Mouse (Mus musculus): ENCODE results near the gene Cd79b. TPM values are rescaled to one million over a fixed set of nuclear protein-coding genes. Genes with fewer than 3 reads are reported as not detected.

Cd79b gene
- polyA plus RNA-seq, 1 experiment from 2014 or later = 2.7 TPM

DNA sequence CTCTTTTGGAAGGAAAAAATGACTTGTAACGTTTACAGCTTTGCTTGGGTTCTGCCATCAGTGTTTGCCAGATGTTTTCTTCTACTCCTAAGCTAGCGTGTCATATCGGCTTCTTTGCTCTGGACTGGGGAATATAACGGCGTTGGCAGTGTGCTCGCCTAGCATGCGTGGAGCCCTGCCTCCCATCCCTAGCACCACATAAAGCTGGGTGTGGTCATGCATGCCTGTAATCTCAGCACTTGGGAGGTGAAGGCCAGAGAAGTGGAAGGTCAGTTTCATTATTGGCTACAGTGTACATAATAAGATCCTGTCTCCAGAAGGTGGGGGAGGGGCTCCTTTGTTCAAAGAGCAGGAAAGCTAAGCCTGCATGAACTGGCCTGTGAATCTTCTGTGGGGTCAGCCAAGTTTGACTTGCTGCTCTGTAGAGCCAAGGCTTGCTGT is 39.6 kb downstream of the Cd79b start:
- 43% methylated on average over 7 of the region's 7 CpGs for WGBS
- Histone ChIP-seq H3K36me3 (ENCODE audit: control insufficient read depth, insufficient read depth, low read length) (no peaks in the 10 kb centered on the region; the same call in 1 of the 2 replicates), H3K4me3 (ENCODE audit: low read depth, low read length) (no peak overlapping the region), H3K9ac (replicated peaks; ENCODE audit: low read depth, low read length) (no peak overlapping the region), H3K4me2 (replicated peaks; ENCODE audit: low read depth, low read length) (no peak overlapping the region), H3K4me1 (ENCODE audit: control insufficient read depth, insufficient read depth, low read length) (peaks cover 25% of the 10 kb centered on the region; the same call in 1 of the 2 replicates), H3K27me3 (ENCODE audit: control insufficient read depth, insufficient read depth, low read length) (no peaks in the 10 kb centered on the region), H3K27ac (ENCODE audit: low read length) (peak overlapping the region; percentile 60; the same call in 1 of the 2 replicates), H3K9me3 (ENCODE audit: control insufficient read depth, low read depth, low read length) (no peaks in the 10 kb centered on the region)
- ATAC-seq (ENCODE audit: insufficient number of reproducible peaks, insufficient read depth, low FRiP score, low read depth) = no peak

DNA sequence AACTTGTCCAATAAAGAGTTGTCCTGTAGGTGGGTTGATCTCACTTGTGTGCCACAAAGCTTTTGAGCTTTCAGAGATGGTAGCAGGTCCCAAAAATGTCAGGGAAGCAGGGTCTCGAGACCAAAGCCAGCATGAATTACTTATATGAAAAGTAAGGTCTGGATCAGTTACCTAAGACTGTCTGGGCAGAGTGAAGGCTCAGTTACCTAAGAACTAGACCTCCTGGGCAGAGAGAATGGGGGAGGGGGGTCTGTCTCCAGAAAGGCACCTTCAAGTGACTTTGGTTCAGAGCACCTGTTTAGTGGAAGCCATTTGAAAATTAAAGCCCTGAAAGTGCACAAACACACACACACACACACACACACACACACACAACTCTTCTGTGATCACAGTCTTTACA is 40.2 kb downstream of the Cd79b start:
- no peak for ATAC-seq (ENCODE audit: insufficient number of reproducible peaks, insufficient read depth, low FRiP score, low read depth)
- Histone ChIP-seq H3K4me3 (ENCODE audit: low read depth, low read length) (no peak overlapping the region), H3K27me3 (ENCODE audit: control insufficient read depth, insufficient read depth, low read length) (no peaks in the 10 kb centered on the region), H3K36me3 (ENCODE audit: control insufficient read depth, insufficient read depth, low read length) (no peaks in the 10 kb centered on the region; the same call in 1 of the 2 replicates), H3K9ac (replicated peaks; ENCODE audit: low read depth, low read length) (no peak overlapping the region), H3K27ac (ENCODE audit: low read length) (peak overlapping the region; percentile 60; the same call in 1 of the 2 replicates), H3K4me2 (replicated peaks; ENCODE audit: low read depth, low read length) (no peak overlapping the region), H3K9me3 (ENCODE audit: control insufficient read depth, low read depth, low read length) (no peaks in the 10 kb centered on the region), H3K4me1 (ENCODE audit: control insufficient read depth, insufficient read depth, low read length) (peaks cover 28% of the 10 kb centered on the region; the same call in 1 of the 2 replicates)
- WGBS = 86% methylated on average over 1 of the region's 1 CpGs

DNA sequence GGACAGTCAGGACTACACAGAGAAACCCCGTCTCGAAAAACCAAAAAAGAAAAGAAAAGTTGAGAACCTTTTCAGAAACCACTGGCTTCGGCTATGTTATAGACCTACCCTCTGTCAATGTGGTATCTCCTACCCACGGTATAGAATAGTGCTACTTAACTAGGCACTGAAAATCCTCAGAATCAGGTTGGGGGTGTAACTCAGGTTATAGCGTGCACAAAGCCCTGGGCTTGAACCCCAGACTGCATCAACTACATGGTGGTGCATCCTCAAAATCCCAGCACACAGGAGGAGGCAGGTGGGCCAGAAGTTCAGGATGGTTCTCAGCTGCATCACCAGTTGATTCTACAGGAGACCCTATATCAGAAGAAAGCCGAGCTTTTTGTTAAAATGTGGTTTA is 40.8 kb downstream of the Cd79b start:
- H3K36me3 ChIP-seq (ENCODE audit: control insufficient read depth, insufficient read depth, low read length) = no peaks in the 10 kb centered on the region; the same call in 1 of the 2 replicates
- H3K4me2 ChIP-seq (replicated peaks; ENCODE audit: low read depth, low read length) = peak overlapping the region; percentile 86; the same call in 1 of the 2 replicates
- H3K27me3 ChIP-seq (ENCODE audit: control insufficient read depth, insufficient read depth, low read length) = no peaks in the 10 kb centered on the region
- no peak for ATAC-seq (ENCODE audit: insufficient number of reproducible peaks, insufficient read depth, low FRiP score, low read depth)
- H3K9me3 ChIP-seq (ENCODE audit: control insufficient read depth, low read depth, low read length) = no peaks in the 10 kb centered on the region
- peaks cover 33% of the 10 kb centered on the region for H3K4me1 ChIP-seq (ENCODE audit: control insufficient read depth, insufficient read depth, low read length)
- no peak overlapping the region for H3K9ac ChIP-seq (replicated peaks; ENCODE audit: low read depth, low read length)
- H3K4me3 ChIP-seq (ENCODE audit: low read depth, low read length) = peak overlapping the region; percentile 99; the same call in 1 of the 2 replicates
- 95% methylated on average over 6 of the region's 6 CpGs for WGBS
- no peak overlapping the region; the same call in 1 of the 2 replicates for H3K27ac ChIP-seq (ENCODE audit: low read length)

DNA sequence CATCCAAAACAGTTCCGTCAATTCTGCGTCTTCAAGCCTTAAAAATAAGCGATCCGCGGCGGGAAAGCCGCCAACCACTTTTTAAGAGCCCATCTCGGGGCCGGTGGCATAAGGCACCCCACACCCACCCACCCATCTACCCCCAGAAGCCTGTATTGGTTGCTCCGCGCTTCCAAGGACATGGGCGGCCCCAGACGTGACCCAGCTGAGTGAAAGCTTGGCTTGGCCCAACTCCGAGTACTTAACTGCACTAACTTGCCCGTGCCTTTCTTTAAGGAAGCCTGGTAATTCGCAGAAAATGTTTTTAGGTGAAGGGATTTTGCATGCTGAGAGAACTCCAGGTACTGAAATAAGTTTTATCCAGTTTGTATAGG is 41.3 kb downstream of the Cd79b start:
- peak overlapping the region; percentile 55; the same call in 1 of the 2 replicates for H3K9ac ChIP-seq (replicated peaks; ENCODE audit: low read depth, low read length)
- no peaks in the 10 kb centered on the region for H3K27me3 ChIP-seq (ENCODE audit: control insufficient read depth, insufficient read depth, low read length)
- no peak; the same call in 1 of the 2 replicates for ATAC-seq (ENCODE audit: insufficient number of reproducible peaks, insufficient read depth, low FRiP score, low read depth)
- peak overlapping the region; percentile 99 for H3K4me3 ChIP-seq (ENCODE audit: low read depth, low read length)
- peaks cover 38% of the 10 kb centered on the region for H3K4me1 ChIP-seq (ENCODE audit: control insufficient read depth, insufficient read depth, low read length)
- WGBS = 7% methylated on average over 16 of the region's 16 CpGs
- no peaks in the 10 kb centered on the region for H3K9me3 ChIP-seq (ENCODE audit: control insufficient read depth, low read depth, low read length)
- H3K36me3 ChIP-seq (ENCODE audit: control insufficient read depth, insufficient read depth, low read length) = no peaks in the 10 kb centered on the region; the same call in 1 of the 2 replicates
- peak overlapping the region; percentile 75; the same call in 1 of the 2 replicates for H3K27ac ChIP-seq (ENCODE audit: low read length)
- peak overlapping the region; percentile 86 for H3K4me2 ChIP-seq (replicated peaks; ENCODE audit: low read depth, low read length)

DNA sequence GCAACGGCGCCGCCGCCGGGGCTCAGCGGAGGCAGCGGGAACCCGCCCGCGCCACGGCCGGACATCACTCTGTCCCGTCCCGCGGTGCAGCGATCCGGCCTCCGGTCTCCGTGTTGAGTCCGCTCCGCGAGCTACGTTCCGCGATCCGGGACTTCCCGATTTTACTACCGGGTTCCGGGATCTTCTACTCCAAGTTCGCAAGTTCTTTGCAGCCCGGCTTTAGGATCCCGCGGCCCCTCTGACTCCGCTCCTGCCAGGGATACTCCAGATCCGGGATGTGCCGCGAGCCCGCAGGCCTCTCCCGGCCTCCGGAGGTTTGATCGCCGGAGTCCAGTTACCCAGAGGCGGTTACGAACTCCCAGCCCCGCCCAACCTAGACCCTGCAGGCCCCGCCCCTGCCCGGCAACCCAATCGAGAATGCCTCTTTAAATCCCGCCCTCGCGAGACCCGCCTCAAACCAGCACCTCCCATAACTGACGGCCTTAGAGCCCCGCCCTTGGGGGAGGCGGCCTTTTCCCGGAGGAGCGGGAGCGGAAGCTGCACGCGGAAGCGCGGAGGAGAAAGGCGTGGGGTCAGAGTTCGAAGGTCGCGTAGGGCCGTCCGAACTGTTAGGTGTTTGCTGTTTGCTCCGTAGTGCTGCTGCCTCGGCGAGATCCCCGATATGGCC is 41.8 kb downstream of the Cd79b start, which contains the start of gene Smarcd2:
Gene Smarcd2 (minus strand): TSS at position 329 of the 667 bp plus-strand sequence.
- peak; percentile 95 for ATAC-seq (ENCODE audit: insufficient number of reproducible peaks, insufficient read depth, low FRiP score, low read depth)
- H3K27me3 ChIP-seq (ENCODE audit: control insufficient read depth, insufficient read depth, low read length) = no peaks in the 10 kb centered on the region
- no peaks in the 10 kb centered on the region for H3K9me3 ChIP-seq (ENCODE audit: control insufficient read depth, low read depth, low read length)
- peak within 1 kb of the TSS; percentile 99 for H3K4me3 ChIP-seq (ENCODE audit: low read depth, low read length)
- H3K4me2 ChIP-seq (replicated peaks; ENCODE audit: low read depth, low read length) = peak within 1 kb of the TSS; percentile 86
- H3K36me3 ChIP-seq (ENCODE audit: control insufficient read depth, insufficient read depth, low read length) = no peaks in the 10 kb centered on the region; the same call in 1 of the 2 replicates
- H3K4me1 ChIP-seq (ENCODE audit: control insufficient read depth, insufficient read depth, low read length) = peaks cover 43% of the 10 kb centered on the region
- H3K9ac ChIP-seq (replicated peaks; ENCODE audit: low read depth, low read length) = peak within 1 kb of the TSS; percentile 97
- peak within 1 kb of the TSS; percentile 98 for H3K27ac ChIP-seq (ENCODE audit: low read length)
- under 1% methylated on average over 72 of the region's 72 CpGs for WGBS

DNA sequence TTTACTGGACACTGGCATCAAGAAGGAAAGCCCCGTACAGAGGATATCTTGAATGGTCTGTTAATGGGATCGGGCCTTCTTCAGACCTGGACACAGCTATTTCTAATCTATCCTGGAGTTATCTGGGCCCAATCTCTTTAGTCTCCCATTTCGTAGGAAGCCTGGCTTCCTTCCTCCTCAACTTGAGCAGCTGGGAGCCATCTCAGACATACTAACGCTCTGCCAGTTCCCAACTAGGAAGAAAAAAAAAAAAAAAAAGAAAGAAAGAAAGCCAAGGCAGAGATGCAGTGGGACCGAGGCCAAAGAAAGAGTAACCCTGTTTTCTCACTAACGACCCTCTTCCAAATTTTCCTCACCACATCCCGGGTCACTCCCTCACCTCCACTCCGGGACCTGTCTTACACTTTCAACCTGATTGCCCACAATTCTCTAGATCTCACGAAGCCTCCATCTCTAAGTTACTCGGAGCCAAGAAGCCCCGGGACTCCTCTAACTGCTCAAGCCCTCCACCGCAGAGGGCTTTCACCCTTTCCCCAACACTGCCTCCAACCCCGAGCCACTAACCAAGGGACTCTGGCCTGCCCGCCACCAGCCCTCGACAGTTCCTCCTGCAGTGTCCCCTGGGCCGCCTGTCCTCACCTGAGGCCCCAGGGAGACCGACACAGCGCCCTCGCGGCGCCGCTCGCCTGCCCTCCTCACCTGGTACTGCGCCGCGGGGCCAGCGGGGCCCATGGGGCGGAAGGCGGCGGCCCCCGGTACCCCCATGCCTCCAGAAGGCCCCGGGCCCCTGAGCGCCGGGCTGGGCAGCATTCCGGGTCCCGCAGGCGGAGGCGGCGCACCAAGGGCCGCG is 42.5 kb downstream of the Cd79b start:
- Histone ChIP-seq H3K27me3 (ENCODE audit: control insufficient read depth, insufficient read depth, low read length) (no peaks in the 10 kb centered on the region), H3K4me3 (ENCODE audit: low read depth, low read length) (peak overlapping the region; percentile 99), H3K27ac (ENCODE audit: low read length) (peak overlapping the region; percentile 98), H3K4me2 (replicated peaks; ENCODE audit: low read depth, low read length) (peak overlapping the region; percentile 67), H3K9me3 (ENCODE audit: control insufficient read depth, low read depth, low read length) (no peaks in the 10 kb centered on the region), H3K36me3 (ENCODE audit: control insufficient read depth, insufficient read depth, low read length) (peaks cover under 1% of the 10 kb centered on the region; the same call in 1 of the 2 replicates), H3K9ac (replicated peaks; ENCODE audit: low read depth, low read length) (peak overlapping the region; percentile 97), H3K4me1 (ENCODE audit: control insufficient read depth, insufficient read depth, low read length) (peaks cover 50% of the 10 kb centered on the region)
- WGBS = under 1% methylated on average over 41 of the region's 41 CpGs
- ATAC-seq (ENCODE audit: insufficient number of reproducible peaks, insufficient read depth, low FRiP score, low read depth) = peak; percentile 19; the same call in 1 of the 2 replicates

DNA sequence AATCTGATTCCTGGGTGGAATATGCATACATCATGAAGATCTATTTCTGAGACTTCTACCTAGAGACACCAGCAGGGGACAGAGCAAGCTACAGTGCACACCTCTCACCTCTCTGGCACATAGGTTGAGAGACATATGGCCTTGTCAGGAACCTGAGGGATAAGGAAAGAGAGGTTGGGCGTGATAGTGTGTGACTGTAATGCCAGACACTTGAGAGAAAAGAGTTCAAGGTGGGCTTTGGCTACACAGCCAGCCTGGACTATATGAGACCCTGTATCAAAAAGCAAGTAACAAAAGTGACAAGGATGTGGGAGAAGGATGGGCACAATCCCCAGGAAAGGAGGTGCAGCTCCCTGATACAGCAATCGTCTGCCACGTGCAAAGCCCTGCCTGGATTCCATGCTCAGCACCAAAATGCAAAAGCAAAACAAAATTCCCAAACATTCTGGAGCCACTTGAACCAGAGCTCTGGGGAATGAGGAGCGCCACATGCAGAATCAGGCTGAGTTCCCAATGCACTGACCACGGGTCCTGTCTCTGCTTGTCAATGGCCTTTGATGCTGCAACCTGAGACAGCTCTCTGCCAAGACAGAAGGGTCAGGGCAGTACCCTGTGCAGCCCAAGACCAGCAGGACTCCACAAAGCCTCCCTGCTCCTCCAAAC is 43.3 kb downstream of the Cd79b start:
- no peak for ATAC-seq (ENCODE audit: insufficient number of reproducible peaks, insufficient read depth, low FRiP score, low read depth)
- H3K27ac ChIP-seq (ENCODE audit: low read length) = peak overlapping the region; percentile 98
- peaks cover 49% of the 10 kb centered on the region for H3K4me1 ChIP-seq (ENCODE audit: control insufficient read depth, insufficient read depth, low read length)
- WGBS = 21% methylated on average over 5 of the region's 5 CpGs
- H3K9ac ChIP-seq (replicated peaks; ENCODE audit: low read depth, low read length) = peak overlapping the region; percentile 97
- H3K9me3 ChIP-seq (ENCODE audit: control insufficient read depth, low read depth, low read length) = no peaks in the 10 kb centered on the region
- H3K36me3 ChIP-seq (ENCODE audit: control insufficient read depth, insufficient read depth, low read length) = peaks cover 8% of the 10 kb centered on the region; the same call in 1 of the 2 replicates
- H3K4me2 ChIP-seq (replicated peaks; ENCODE audit: low read depth, low read length) = peak overlapping the region; percentile 67
- H3K27me3 ChIP-seq (ENCODE audit: control insufficient read depth, insufficient read depth, low read length) = no peaks in the 10 kb centered on the region
- peak overlapping the region; percentile 99 for H3K4me3 ChIP-seq (ENCODE audit: low read depth, low read length)

DNA sequence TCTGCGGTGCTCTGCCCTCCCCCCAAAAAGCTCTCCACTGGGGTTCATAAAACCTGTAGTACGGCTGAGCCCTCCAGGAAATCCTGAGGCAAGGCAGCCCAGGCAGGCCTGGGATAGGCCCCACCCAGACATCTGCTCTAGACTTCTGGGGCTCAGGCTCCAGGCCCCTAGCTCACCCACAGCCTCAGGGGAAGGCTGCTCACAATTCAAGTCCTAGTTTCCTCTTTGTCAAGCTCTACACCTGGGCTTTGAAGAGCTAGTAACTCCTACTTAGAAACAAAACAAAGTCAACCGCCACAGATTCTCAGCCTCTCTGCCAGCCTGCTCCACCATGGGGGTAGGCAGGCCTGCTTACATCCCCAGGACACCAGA is 45.5 kb downstream of the Cd79b start:
- Histone ChIP-seq H3K9ac (replicated peaks; ENCODE audit: low read depth, low read length) (no peak overlapping the region; the same call in 1 of the 2 replicates), H3K4me3 (ENCODE audit: low read depth, low read length) (peak overlapping the region; percentile 15)

More for the DNA sequence above, 45.5 kb downstream of the Cd79b start:
- H3K4me2 ChIP-seq (replicated peaks; ENCODE audit: low read depth, low read length) = peak overlapping the region; percentile 24
- ATAC-seq (ENCODE audit: insufficient number of reproducible peaks, insufficient read depth, low FRiP score, low read depth) = no peak
- H3K27ac ChIP-seq (ENCODE audit: low read length) = peak overlapping the region; percentile 89
- peaks cover 41% of the 10 kb centered on the region for H3K4me1 ChIP-seq (ENCODE audit: control insufficient read depth, insufficient read depth, low read length)
- H3K36me3 ChIP-seq (ENCODE audit: control insufficient read depth, insufficient read depth, low read length) = peaks cover 30% of the 10 kb centered on the region
- WGBS = 10% methylated on average over 3 of the region's 3 CpGs
- no peaks in the 10 kb centered on the region for H3K27me3 ChIP-seq (ENCODE audit: control insufficient read depth, insufficient read depth, low read length)
- no peaks in the 10 kb centered on the region for H3K9me3 ChIP-seq (ENCODE audit: control insufficient read depth, low read depth, low read length)

Measured in stomach, embryonic 14.5 days (tissue).